Mouse (Mus musculus) kidney, embryonic 14.5 days (tissue): Measurements from ENCODE around the gene Efs. TPM values are rescaled to one million over a fixed set of nuclear protein-coding genes. Genes with fewer than 3 reads are reported as not detected.

ENCODE experiments used
- ATAC-seq: fragments of 200-750 bp; cut with Nextera tagmentation; 2 replicates; pipeline ENCODE4 v1.8.0; 2017; ENCODE audit warnings: moderate number of reproducible peaks, mild to moderate bottlenecking, moderate TSS enrichment, moderate library complexity; ENCODE audit not compliant: low FRiP score, low TSS enrichment
- H3K27ac ChIP-seq: fragments of 300-500 bp; sonication (generic); 2 replicates; pipeline ENCODE4 v1.5.1; 2014; ENCODE audit warnings: low read depth, mild to moderate bottlenecking, low read length, moderate library complexity, mixed read lengths
- H3K27me3 ChIP-seq: fragments of 300-500 bp; sonication (generic); 2 replicates; pipeline ENCODE4 v1.6.1; 2014; ENCODE audit warnings: mild to moderate bottlenecking, low read length; ENCODE audit not compliant: control insufficient read depth, insufficient read depth
- H3K36me3 ChIP-seq: fragments of 300-500 bp; sonication (generic); 2 replicates; pipeline ENCODE4 v1.6.1; 2014; ENCODE audit warnings: low read length, mixed read lengths; ENCODE audit not compliant: control insufficient read depth, insufficient read depth
- H3K4me1 ChIP-seq: fragments of 300-500 bp; sonication (generic); 2 replicates; pipeline ENCODE4 v1.6.1; 2014; ENCODE audit warnings: low read length, mixed read lengths; ENCODE audit not compliant: control insufficient read depth, insufficient read depth
- H3K4me2 ChIP-seq: fragments of 300-500 bp; sonication (generic); replicated peaks from 2 replicates; pipeline ENCODE4 v1.6.1; 2014; ENCODE audit warnings: low read depth, mild to moderate bottlenecking, low read length
- H3K4me3 ChIP-seq: fragments of 300-500 bp; sonication (generic); 2 replicates; pipeline ENCODE4 v1.5.1; 2014; ENCODE audit warnings: mild to moderate bottlenecking, low read length
- H3K9ac ChIP-seq: fragments of 300-500 bp; sonication (generic); 2 replicates; pipeline ENCODE4 v1.6.1; 2014; ENCODE audit warnings: low read depth, mild to moderate bottlenecking, low read length, moderate library complexity
- H3K9me3 ChIP-seq: fragments of 300-500 bp; sonication (generic); 2 replicates; pipeline ENCODE4 v1.6.1; 2016; ENCODE audit warnings: low read length; ENCODE audit not compliant: control insufficient read depth
- WGBS: fragments of 180-500 bp; shearing (Covaris S2); extraction: QIAGEN DNeasy Blood & Tissue Kit; methylation state at CpG from one replicate; pipeline ENCODE4 v1.1.7; 2014; 5-methylcytosine and 5-hydroxymethylcytosine counted together
- polyA plus RNA-seq: library from polyadenylated mRNA; unstranded; fragments of >200 nt; fragmentation: Nextera tagmentation; extraction: Ambion mirVana; gene quantifications from 2 replicates; pipeline ENCODE4 v1.2.1, GENCODE M21; 2014

Efs gene
- polyA plus RNA-seq, 1 experiment from 2014 or later, result 33.8 TPM

GRCm38 (mm10) chr14:54913343-54913742 lies 12.6 kb downstream of the Efs start:
- Histone ChIP-seq H3K27me3 (no peaks in the 10 kb centered on the region), H3K4me3 (peak overlapping the region; percentile 95), H3K27ac (no peak overlapping the region), H3K4me2 (peak overlapping the region; percentile 98), H3K36me3 (peaks cover 45% of the 10 kb centered on the region), H3K9ac (peak overlapping the region; percentile 86), H3K4me1 (peaks cover 6% of the 10 kb centered on the region), H3K9me3 (no peaks in the 10 kb centered on the region)
- no peak; the same call in 1 of the 2 replicates for ATAC-seq
- WGBS, result 18% methylated on average over 10 of the region's 10 CpGs

DNA sequence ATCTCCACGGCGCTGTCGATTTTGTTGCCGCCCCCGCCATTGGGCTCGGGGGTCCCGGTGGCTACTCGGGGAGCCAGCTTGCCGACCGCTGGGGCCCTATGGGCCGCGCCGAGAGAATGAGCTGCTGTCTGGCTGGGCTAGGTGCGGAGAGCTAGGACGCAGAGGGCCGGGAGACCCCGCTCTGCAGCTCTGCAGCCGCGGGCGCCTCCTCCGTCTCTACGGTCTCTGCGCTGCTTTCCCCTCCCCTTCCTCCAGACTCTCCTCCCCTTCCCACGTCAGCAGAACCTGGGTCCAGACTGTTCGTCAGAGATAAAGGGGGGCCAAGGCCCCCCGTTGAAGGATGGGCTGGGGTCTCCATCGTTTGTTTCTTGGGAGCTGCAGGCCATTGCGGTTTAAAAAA lies 13.0 kb downstream of the Efs start, which contains the start of gene Slc22a17:
Gene Slc22a17, minus strand, starts transcription at position 247 of the 400 bp plus-strand sequence.
- H3K27me3 ChIP-seq, result no peaks in the 10 kb centered on the region
- H3K4me1 ChIP-seq, result peaks cover 6% of the 10 kb centered on the region
- H3K9me3 ChIP-seq, result no peaks in the 10 kb centered on the region
- peak within 1 kb of the TSS; percentile 98 for H3K4me2 ChIP-seq
- H3K4me3 ChIP-seq, result peak within 1 kb of the TSS; percentile 95
- WGBS, result 0% methylated on average over 28 of the region's 28 CpGs
- peak within 1 kb of the TSS; percentile 86 for H3K9ac ChIP-seq
- ATAC-seq, result peak; percentile 91
- peaks cover 46% of the 10 kb centered on the region for H3K36me3 ChIP-seq
- H3K27ac ChIP-seq, result peak within 1 kb of the TSS; percentile 65; the same call in 1 of the 2 replicates

GRCm38 (mm10) chr14:54912109-54912850 lies 13.6 kb downstream of the Efs start:
- Histone ChIP-seq H3K27ac (peak overlapping the region; percentile 65; the same call in 1 of the 2 replicates), H3K4me3 (peak overlapping the region; percentile 95), H3K27me3 (no peaks in the 10 kb centered on the region), H3K36me3 (peaks cover 48% of the 10 kb centered on the region), H3K9ac (peak overlapping the region; percentile 86), H3K9me3 (no peaks in the 10 kb centered on the region), H3K4me1 (peaks cover 6% of the 10 kb centered on the region), H3K4me2 (peak overlapping the region; percentile 98)
- peak; percentile 61 for ATAC-seq
- 1% methylated on average over 55 of the region's 69 CpGs for WGBS

DNA sequence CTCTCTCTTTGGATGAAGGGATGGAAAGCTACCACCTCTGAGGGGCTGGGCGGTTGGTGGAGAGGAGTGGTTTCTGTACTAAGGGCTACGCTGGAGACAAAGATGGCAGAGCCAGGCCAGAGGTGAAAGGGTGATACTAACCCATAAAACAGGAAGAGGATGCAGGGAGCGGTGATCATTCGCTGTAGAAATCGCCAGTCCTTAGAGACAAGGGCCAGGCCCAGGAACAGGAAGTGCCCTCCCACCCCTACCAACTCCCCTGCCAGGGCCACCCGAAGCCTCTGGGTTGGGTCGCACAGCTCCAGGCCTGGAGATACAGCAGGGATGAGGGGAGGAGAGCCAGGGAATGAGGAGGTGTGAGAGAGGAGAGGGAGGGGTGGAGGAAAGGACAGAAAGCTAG lies 17.2 kb downstream of the Efs start:
- Histone ChIP-seq H3K27me3 (no peaks in the 10 kb centered on the region), H3K4me1 (peaks cover 6% of the 10 kb centered on the region), H3K4me2 (no peak overlapping the region), H3K36me3 (peaks cover 46% of the 10 kb centered on the region), H3K9ac (no peak overlapping the region), H3K27ac (no peak overlapping the region), H3K9me3 (no peaks in the 10 kb centered on the region), H3K4me3 (no peak overlapping the region)
- no peak for ATAC-seq
- 54% methylated on average over 7 of the region's 7 CpGs for WGBS

- H3K4me3 ChIP-seq, result no peak overlapping the region
- H3K9ac ChIP-seq, result no peak overlapping the region
- no peaks in the 10 kb centered on the region for H3K9me3 ChIP-seq
- no peak overlapping the region for H3K27ac ChIP-seq
- no peak overlapping the region for H3K4me2 ChIP-seq
- no peak for ATAC-seq
- WGBS, result 83% methylated on average over 4 of the region's 4 CpGs
- H3K36me3 ChIP-seq, result peaks cover 30% of the 10 kb centered on the region
- no peaks in the 10 kb centered on the region for H3K27me3 ChIP-seq
- no peaks in the 10 kb centered on the region for H3K4me1 ChIP-seq
These were observed 22.3 kb downstream of the Efs start for GRCm38 (mm10) chr14:54903641-54904040.

DNA sequence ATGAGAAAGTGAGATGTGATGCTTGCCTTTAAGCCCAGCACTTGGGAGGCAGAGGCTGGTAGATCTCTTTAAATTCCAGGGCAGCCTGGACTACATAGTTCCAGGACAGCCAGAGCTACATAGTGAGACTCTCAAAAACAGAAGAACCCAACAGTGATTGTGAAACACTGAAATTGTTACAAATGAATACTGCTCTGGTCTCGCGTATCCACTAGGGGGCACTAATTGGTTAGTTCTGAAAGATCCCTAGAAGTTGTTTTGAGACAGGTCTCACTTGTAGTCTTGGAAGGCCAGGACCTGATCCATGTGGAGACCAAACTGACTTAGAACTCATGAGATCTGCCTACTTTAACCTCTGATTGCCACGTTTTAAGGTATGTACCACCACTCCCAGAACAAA lies 25.5 kb downstream of the Efs start:
- no peaks in the 10 kb centered on the region for H3K9me3 ChIP-seq
- no peak overlapping the region for H3K4me2 ChIP-seq
- peak; percentile 55 for ATAC-seq
- H3K9ac ChIP-seq, result no peak overlapping the region
- no peaks in the 10 kb centered on the region for H3K27me3 ChIP-seq
- H3K27ac ChIP-seq, result peak overlapping the region; percentile 19; the same call in 1 of the 2 replicates
- 0% methylated on average over 3 of the region's 3 CpGs for WGBS
- H3K4me1 ChIP-seq, result peaks cover 19% of the 10 kb centered on the region
- H3K36me3 ChIP-seq, result peaks cover 32% of the 10 kb centered on the region
- no peak overlapping the region for H3K4me3 ChIP-seq

DNA sequence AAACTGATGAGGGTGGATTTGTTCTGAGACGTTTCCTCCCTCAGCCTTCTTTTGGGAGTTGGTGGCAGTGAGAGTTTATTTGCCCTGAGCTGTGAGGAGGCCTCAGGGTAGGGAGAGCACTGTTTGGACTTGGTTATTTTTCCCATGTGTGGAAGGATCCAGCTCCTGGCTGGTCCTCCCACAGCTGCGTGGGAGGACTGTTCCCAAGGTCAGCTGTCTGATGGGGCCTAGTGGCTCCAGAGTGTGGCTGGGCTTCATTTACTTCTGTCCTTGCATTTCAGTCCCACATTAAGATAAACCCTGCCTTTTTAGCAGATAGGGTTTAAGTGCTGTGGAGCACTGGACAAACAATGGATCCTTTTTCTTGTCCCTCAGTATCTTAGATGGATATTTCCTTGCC lies 28.5 kb downstream of the Efs start:
- Histone ChIP-seq H3K4me2 (no peak overlapping the region), H3K27ac (peak overlapping the region; percentile 55; the same call in 1 of the 2 replicates), H3K9ac (no peak overlapping the region), H3K4me1 (peaks cover 28% of the 10 kb centered on the region), H3K36me3 (peaks cover 32% of the 10 kb centered on the region), H3K27me3 (no peaks in the 10 kb centered on the region), H3K4me3 (no peak overlapping the region), H3K9me3 (no peaks in the 10 kb centered on the region)
- no peak for ATAC-seq
- 36% methylated on average over 2 of the region's 2 CpGs for WGBS

GRCm38 (mm10) chr14:54894296-54895151 lies 31.4 kb downstream of the Efs start:
- peak overlapping the region; percentile 73 for H3K4me2 ChIP-seq
- peak overlapping the region; percentile 98 for H3K4me3 ChIP-seq
- ATAC-seq, result peak; percentile 68
- H3K27me3 ChIP-seq, result no peaks in the 10 kb centered on the region
- WGBS, result under 1% methylated on average over 54 of the region's 54 CpGs
- peak overlapping the region; percentile 93 for H3K27ac ChIP-seq
- H3K4me1 ChIP-seq, result peaks cover 28% of the 10 kb centered on the region
- peak overlapping the region; percentile 100 for H3K9ac ChIP-seq
- H3K9me3 ChIP-seq, result no peaks in the 10 kb centered on the region
- peaks cover 32% of the 10 kb centered on the region for H3K36me3 ChIP-seq
